Mouse (Mus musculus) kidney, postnatal 4 days (tissue): ENCODE measurements around the gene Vmn1r20.
"Not testable (repeated sequence)": the region's sequence is repeated elsewhere in the genome, so short reads cannot be mapped to it uniquely, and the experiment has no call there.

ENCODE experiments used
- DNase-seq, 2 experiments: peaks; one replicate each; pipeline ENCODE4 v3.0.0; 2021; ENCODE audit warnings: mixed read lengths in 2 of 2

Gene Vmn1r20

DNA sequence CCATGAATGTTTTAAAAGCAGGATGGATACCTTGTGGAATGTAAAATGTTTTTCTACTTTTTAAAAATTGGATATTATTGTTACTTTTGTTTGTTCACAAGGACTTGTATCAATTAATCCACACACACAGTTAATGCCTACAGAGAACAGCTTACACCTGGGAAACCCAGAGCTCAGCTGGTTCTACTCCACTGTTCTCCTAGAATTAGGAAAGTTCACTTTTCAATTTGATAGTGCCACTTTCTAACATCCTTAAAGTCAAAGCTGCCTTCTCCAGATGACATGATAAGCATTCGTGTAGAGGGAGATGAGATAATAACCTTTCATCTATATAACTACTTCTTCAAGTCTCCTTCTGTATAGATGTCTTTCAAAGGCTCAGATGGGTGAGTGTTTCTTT lies at the start of gene Vmn1r20:
Vmn1r20 (plus strand) TSS at position 301 of the 400 bp plus-strand sequence.
- DNase-seq = no peak

- no peak for DNase-seq
Measured at GRCm38 (mm10) chr6:57395683-57396082, 33.0 kb upstream of the Vmn1r20 start, which contains the start of gene Vmn1r18. Vmn1r18 (minus strand) TSS chr6:57395783.

DNA sequence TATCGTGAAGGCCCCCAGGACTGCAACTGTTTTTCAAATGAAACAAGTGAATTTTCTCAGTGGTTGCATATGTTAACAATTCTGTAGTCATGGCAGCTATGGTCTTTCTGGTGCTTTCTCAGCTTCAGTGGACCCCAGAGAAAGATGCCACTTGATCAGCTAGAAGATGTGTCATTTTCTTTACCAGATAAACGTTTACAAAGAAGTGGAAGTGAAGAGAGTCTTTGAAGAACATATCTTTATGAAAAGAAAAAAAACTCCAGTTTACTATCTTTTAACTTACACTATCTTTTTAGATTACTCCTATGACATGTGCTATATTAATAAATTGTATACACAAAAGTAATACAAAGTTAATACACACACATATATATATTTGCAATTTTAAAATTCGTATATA lies 25.2 kb upstream of the Vmn1r20 start, which contains the start of gene Vmn1r19:
Vmn1r19 (plus strand) TSS at position 301 of the 400 bp plus-strand sequence.
- DNase-seq = not testable (repeated sequence)

DNA sequence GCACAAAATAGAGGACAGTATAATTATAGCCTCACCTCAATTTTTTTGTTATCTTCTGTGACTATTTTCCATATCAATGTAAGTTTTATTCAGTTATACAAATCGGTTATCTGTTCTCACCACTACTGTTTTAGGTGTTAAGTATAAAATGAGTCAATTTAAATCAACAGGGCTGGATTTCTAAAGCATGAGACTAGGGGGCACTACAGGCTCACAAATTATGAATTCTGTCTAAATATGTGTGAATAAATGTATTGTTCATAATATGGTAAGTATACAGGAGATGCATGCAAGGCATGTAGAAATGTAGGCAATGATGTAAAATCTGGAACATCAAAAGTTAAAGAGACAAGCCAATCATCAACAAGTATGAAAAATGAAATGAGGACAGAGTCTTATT lies 2.5 kb downstream of the Vmn1r20 start:
- DNase-seq = no peak

GRCm38 (mm10) chr6:57468161-57468560 lies 39.4 kb downstream of the Vmn1r20 start:
- not testable (repeated sequence) for DNase-seq
